Mouse (Mus musculus): ENCODE measurements at regions not wholly inside any gene's neighbourhood (a gene's known extent, or its start where the extent isn't known, plus 50 kb on each side); places are given as distances from the start of the nearest gene placed in this dataset.

DNA sequence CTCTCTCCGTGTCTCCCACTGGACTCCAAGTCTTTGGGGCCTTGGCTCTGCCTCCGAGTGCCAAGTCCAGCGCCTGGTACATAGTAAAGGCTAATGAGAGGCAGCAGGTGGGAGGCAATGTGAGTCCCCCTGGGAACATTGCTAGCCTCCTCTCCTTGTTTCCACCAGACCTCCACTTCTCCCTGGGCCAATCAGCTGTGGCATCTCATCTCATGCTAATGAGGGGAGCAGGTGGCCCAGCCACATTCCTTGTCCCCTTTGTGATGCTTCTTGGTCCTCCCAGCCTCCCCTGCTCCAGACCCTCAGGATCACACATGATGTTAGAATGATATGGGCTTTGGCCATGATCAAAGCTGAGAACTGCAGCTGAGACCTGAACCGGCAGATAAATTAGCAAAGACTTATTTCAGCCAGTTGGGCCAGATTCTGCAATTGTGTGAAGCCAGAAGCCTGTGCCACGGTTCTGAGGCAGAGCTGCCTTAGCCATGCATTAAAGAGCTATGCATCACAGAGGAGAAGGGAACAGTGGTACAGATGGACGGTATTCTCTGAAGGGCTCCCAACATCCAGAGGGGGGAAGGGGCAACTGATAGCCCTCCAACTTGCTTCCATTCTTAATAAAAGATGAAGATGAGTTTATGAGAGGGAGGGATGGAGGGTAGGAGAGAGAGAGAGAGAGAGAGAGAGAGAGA is 208.0 kb upstream of the Id2 start:
- TF ChIP-seq CTCF (IDR thresholded peaks at IDR 0.05; ENCODE audit: borderline replicate concordance, extremely low read depth, insufficient read depth, insufficient read length) (no peak), POLR2A (IDR thresholded peaks at IDR 0.05; ENCODE audit: borderline replicate concordance, extremely low read depth, insufficient read depth, insufficient read length, poor library complexity, severe bottlenecking) (no peak)
